Mouse (Mus musculus): ENCODE measurements around the gene Tap1. TPM values are rescaled to one million over a fixed set of nuclear protein-coding genes. Genes with fewer than 3 reads are reported as not detected.

The Tap1 gene
- polyA plus RNA-seq, 1 experiment = 55.9 TPM

- TF ChIP-seq POLR2A (IDR thresholded peaks at IDR 0.05; ENCODE audit: borderline replicate concordance, control insufficient read depth, low read depth, low read length) (no peak), CTCF (IDR thresholded peaks at IDR 0.05; ENCODE audit: control insufficient read depth, insufficient read depth, low read length) (peak; percentile 99)
- H3K4me3 ChIP-seq (replicated peaks; ENCODE audit: control insufficient read depth, low read depth, low read length) = no peak overlapping the region
- under 1% methylated on average over 9 of the region's 9 CpGs for WGBS
- H3K4me1 ChIP-seq (ENCODE audit: control insufficient read depth, insufficient read depth, low read length) = no peaks in the 10 kb centered on the region; the same call in 1 of the 2 replicates
- no peak overlapping the region for H3K27ac ChIP-seq (ENCODE audit: control insufficient read depth, insufficient read depth, low read depth, low read length, poor library complexity)
These were observed 47.6 kb downstream of the Tap1 start for GRCm38 (mm10) chr17:34234926-34235325.

GRCm38 (mm10) chr17:34236691-34237090, 49.3 kb downstream of the Tap1 start:
- H3K4me1 ChIP-seq (ENCODE audit: control insufficient read depth, insufficient read depth, low read length) = no peaks in the 10 kb centered on the region; the same call in 1 of the 2 replicates
- H3K4me3 ChIP-seq (replicated peaks; ENCODE audit: control insufficient read depth, low read depth, low read length) = no peak overlapping the region
- WGBS = 81% methylated on average over 5 of the region's 5 CpGs
- TF ChIP-seq CTCF (IDR thresholded peaks at IDR 0.05; ENCODE audit: control insufficient read depth, insufficient read depth, low read length) = no peak
- no peak for TF ChIP-seq POLR2A (IDR thresholded peaks at IDR 0.05; ENCODE audit: borderline replicate concordance, control insufficient read depth, low read depth, low read length)
- no peak overlapping the region for H3K27ac ChIP-seq (ENCODE audit: control insufficient read depth, insufficient read depth, low read depth, low read length, poor library complexity)

- H3K4me1 ChIP-seq (ENCODE audit: control insufficient read depth, insufficient read depth, low read length) = no peaks in the 10 kb centered on the region; the same call in 1 of the 2 replicates
- no peak for TF ChIP-seq POLR2A (IDR thresholded peaks at IDR 0.05; ENCODE audit: borderline replicate concordance, control insufficient read depth, low read depth, low read length)
- no peak for TF ChIP-seq CTCF (IDR thresholded peaks at IDR 0.05; ENCODE audit: control insufficient read depth, insufficient read depth, low read length)
- 68% methylated on average over 3 of the region's 3 CpGs for WGBS
- no peak overlapping the region for H3K27ac ChIP-seq (ENCODE audit: control insufficient read depth, insufficient read depth, low read depth, low read length, poor library complexity)
- no peak overlapping the region for H3K4me3 ChIP-seq (replicated peaks; ENCODE audit: control insufficient read depth, low read depth, low read length)
These were observed 50.4 kb downstream of the Tap1 start for GRCm38 (mm10) chr17:34237741-34238140.

DNA sequence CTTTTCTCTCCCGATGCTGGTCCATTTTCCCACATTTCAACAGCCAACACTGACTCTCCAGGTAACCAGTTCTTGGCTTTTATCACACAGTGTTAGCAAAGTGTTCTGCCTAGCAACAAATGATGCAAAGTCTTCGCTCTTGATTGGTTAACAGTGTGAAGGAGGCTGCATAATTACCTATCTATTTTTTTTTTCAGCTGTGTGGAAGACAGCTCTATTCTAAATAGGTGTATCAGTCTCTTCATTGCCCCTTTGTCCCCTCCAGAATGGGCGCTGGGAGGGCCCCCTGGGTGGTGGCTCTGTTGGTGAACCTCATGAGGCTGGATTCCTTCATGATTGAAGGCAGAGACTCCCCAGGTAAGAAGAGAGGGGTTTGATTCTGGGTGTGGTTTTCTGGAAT, 51.4 kb downstream of the Tap1 start, which contains the start of gene H2-Ob:
TSS of gene H2-Ob (plus strand) at position 198 of the 400 bp plus-strand sequence.
- H3K27ac ChIP-seq (ENCODE audit: control insufficient read depth, insufficient read depth, low read depth, low read length, poor library complexity) = peak within 1 kb of the TSS; percentile 94
- no peaks in the 10 kb centered on the region; the same call in 1 of the 2 replicates for H3K4me1 ChIP-seq (ENCODE audit: control insufficient read depth, insufficient read depth, low read length)
- peak within 1 kb of the TSS; percentile 45 for H3K4me3 ChIP-seq (replicated peaks; ENCODE audit: control insufficient read depth, low read depth, low read length)
- no peak for TF ChIP-seq CTCF (IDR thresholded peaks at IDR 0.05; ENCODE audit: control insufficient read depth, insufficient read depth, low read length)
- no peak for TF ChIP-seq POLR2A (IDR thresholded peaks at IDR 0.05; ENCODE audit: borderline replicate concordance, control insufficient read depth, low read depth, low read length)
- WGBS = 23% methylated on average over 3 of the region's 3 CpGs

DNA sequence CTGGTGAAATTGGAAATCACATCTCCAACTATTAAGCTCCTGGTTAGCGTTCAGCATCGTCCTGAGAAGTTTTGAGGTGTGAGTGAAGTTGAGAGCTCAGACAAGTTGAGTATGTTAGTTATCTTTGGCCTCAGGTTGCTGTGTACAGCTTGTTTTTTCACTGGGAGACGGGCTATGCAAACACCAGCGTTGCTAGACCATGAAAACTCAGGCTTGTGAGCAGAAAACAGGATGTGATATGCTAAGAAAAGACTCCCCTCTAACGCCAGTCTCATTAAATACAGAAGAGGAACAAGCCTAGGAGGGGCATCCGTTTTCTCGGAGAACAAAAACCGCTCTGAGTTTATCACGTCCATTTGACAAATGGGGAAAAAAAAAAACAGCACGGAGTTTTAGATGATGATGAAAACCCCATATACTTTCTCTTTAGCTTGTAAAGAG, 52.3 kb downstream of the Tap1 start:
- no peak for TF ChIP-seq CTCF (IDR thresholded peaks at IDR 0.05; ENCODE audit: control insufficient read depth, insufficient read depth, low read length)
- TF ChIP-seq POLR2A (IDR thresholded peaks at IDR 0.05; ENCODE audit: borderline replicate concordance, control insufficient read depth, low read depth, low read length) = peak; percentile 39; the same call in 1 of the 2 replicates
- Histone ChIP-seq H3K4me1 (ENCODE audit: control insufficient read depth, insufficient read depth, low read length) (no peaks in the 10 kb centered on the region; the same call in 1 of the 2 replicates), H3K27ac (ENCODE audit: control insufficient read depth, insufficient read depth, low read depth, low read length, poor library complexity) (peak overlapping the region; percentile 94), H3K4me3 (replicated peaks; ENCODE audit: control insufficient read depth, low read depth, low read length) (peak overlapping the region; percentile 44)
- WGBS = 2% methylated on average over 10 of the region's 10 CpGs

GRCm38 (mm10) chr17:34240366-34240765, 53.0 kb downstream of the Tap1 start:
- H3K4me1 ChIP-seq (ENCODE audit: control insufficient read depth, insufficient read depth, low read length) = no peaks in the 10 kb centered on the region; the same call in 1 of the 2 replicates
- no peak for TF ChIP-seq CTCF (IDR thresholded peaks at IDR 0.05; ENCODE audit: control insufficient read depth, insufficient read depth, low read length)
- TF ChIP-seq POLR2A (IDR thresholded peaks at IDR 0.05; ENCODE audit: borderline replicate concordance, control insufficient read depth, low read depth, low read length) = no peak
- no peak overlapping the region for H3K4me3 ChIP-seq (replicated peaks; ENCODE audit: control insufficient read depth, low read depth, low read length)
- WGBS = 15% methylated on average over 3 of the region's 3 CpGs
- peak overlapping the region; percentile 82 for H3K27ac ChIP-seq (ENCODE audit: control insufficient read depth, insufficient read depth, low read depth, low read length, poor library complexity)

GRCm38 (mm10) chr17:34240916-34241315, 53.6 kb downstream of the Tap1 start:
- no peak overlapping the region for H3K4me3 ChIP-seq (replicated peaks; ENCODE audit: control insufficient read depth, low read depth, low read length)
- 75% methylated on average over 6 of the region's 6 CpGs for WGBS
- no peak for TF ChIP-seq POLR2A (IDR thresholded peaks at IDR 0.05; ENCODE audit: borderline replicate concordance, control insufficient read depth, low read depth, low read length)
- no peak for TF ChIP-seq CTCF (IDR thresholded peaks at IDR 0.05; ENCODE audit: control insufficient read depth, insufficient read depth, low read length)
- 0 out of 2 replicates have a peak overlapping the region, but pooled peaks have one; percentile 28 for H3K27ac ChIP-seq (ENCODE audit: control insufficient read depth, insufficient read depth, low read depth, low read length, poor library complexity)
- no peaks in the 10 kb centered on the region; the same call in 1 of the 2 replicates for H3K4me1 ChIP-seq (ENCODE audit: control insufficient read depth, insufficient read depth, low read length)

DNA sequence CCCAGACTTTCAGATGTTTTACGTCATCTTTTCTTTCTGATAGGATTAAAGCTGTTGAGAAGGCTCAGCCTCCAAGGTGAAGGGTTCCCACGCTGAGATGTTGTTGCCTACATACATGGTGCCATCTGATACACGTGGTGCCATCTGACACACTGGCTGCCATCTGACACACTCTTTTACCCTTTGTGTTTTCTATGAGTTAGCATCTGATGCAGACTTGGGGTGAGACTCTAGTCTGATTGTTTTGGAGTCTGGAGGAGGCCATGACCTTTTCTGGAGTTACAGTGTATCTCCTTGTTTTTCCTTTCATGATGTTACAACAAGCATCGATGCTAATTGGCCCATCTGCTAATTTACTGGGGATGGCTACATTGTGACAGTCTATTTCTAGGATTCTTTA, 57.3 kb downstream of the Tap1 start:
- H3K27ac ChIP-seq (ENCODE audit: control insufficient read depth, insufficient read depth, low read depth, low read length, poor library complexity) = no peak overlapping the region
- no peak overlapping the region for H3K4me3 ChIP-seq (replicated peaks; ENCODE audit: control insufficient read depth, low read depth, low read length)
- peaks cover 4% of the 10 kb centered on the region; the same call in 1 of the 2 replicates for H3K4me1 ChIP-seq (ENCODE audit: control insufficient read depth, insufficient read depth, low read length)
- 83% methylated on average over 4 of the region's 4 CpGs for WGBS
- TF ChIP-seq POLR2A (IDR thresholded peaks at IDR 0.05; ENCODE audit: borderline replicate concordance, control insufficient read depth, low read depth, low read length) = no peak
- no peak for TF ChIP-seq CTCF (IDR thresholded peaks at IDR 0.05; ENCODE audit: control insufficient read depth, insufficient read depth, low read length)

Other genes with a start within 250 kb of the Tap1 start
- gene Pfdn6, start 247.2 kb upstream of the Tap1 start, polyA plus RNA-seq (2011; ENCODE audit: insufficient read depth, insufficient read length, low replicate concordance, missing spikeins) = 75.9 and 89.6 TPM in 2 replicates
- gene Wdr46, start 246.9 kb upstream of the Tap1 start, polyA plus RNA-seq (2011; ENCODE audit: insufficient read depth, insufficient read length, low replicate concordance, missing spikeins) = 20.4 and 21.4 TPM in 2 replicates
- 1.9 and 4.1 TPM in 2 replicates for gene B3galt4, start 236.1 kb upstream of the Tap1 start, polyA plus RNA-seq (2011; ENCODE audit: insufficient read depth, insufficient read length, low replicate concordance, missing spikeins)
- 13.7 and 23.1 TPM in 2 replicates for gene Vps52, start 231.7 kb upstream of the Tap1 start, polyA plus RNA-seq (2011; ENCODE audit: insufficient read depth, insufficient read length, low replicate concordance, missing spikeins)
- 1,108 and 1,335 TPM in 2 replicates for gene Rps18, start 231.6 kb upstream of the Tap1 start, polyA plus RNA-seq (2011; ENCODE audit: insufficient read depth, insufficient read length, low replicate concordance, missing spikeins)
- 698 and 1,240 TPM in 2 replicates for gene H2-K1, start 187.2 kb upstream of the Tap1 start, polyA plus RNA-seq (2011; ENCODE audit: insufficient read depth, insufficient read length, low replicate concordance, missing spikeins)
- gene Ring1, start 162.9 kb upstream of the Tap1 start, polyA plus RNA-seq (2011; ENCODE audit: insufficient read depth, insufficient read length, low replicate concordance, missing spikeins) = 9.0 and 35.7 TPM in 2 replicates
- 120 and 165 TPM in 2 replicates for gene H2-Ke6, start 159.5 kb upstream of the Tap1 start, polyA plus RNA-seq (2011; ENCODE audit: insufficient read depth, insufficient read length, low replicate concordance, missing spikeins)
- gene Slc39a7, start 155.9 kb upstream of the Tap1 start, polyA plus RNA-seq (2011; ENCODE audit: insufficient read depth, insufficient read length, low replicate concordance, missing spikeins) = 51.4 and 84.6 TPM in 2 replicates
- 36.0 and 70.9 TPM in 2 replicates for gene Rxrb, start 155.7 kb upstream of the Tap1 start, polyA plus RNA-seq (2011; ENCODE audit: insufficient read depth, insufficient read length, low replicate concordance, missing spikeins)
- gene Col11a2, start 148.1 kb upstream of the Tap1 start, polyA plus RNA-seq (2011; ENCODE audit: insufficient read depth, insufficient read length, low replicate concordance, missing spikeins) = 10.7 and 12.6 TPM in 2 replicates
- 3.9 and 6.3 TPM in 2 replicates for gene H2-Oa, start 95.2 kb upstream of the Tap1 start, polyA plus RNA-seq (2011; ENCODE audit: insufficient read depth, insufficient read length, low replicate concordance, missing spikeins)
- 14.2 and 38.5 TPM in 2 replicates for gene H2-DMa, start 68.0 kb upstream of the Tap1 start, polyA plus RNA-seq (2011; ENCODE audit: insufficient read depth, insufficient read length, low replicate concordance, missing spikeins)
- gene Brd2, start 64.9 kb upstream of the Tap1 start, polyA plus RNA-seq (2011; ENCODE audit: insufficient read depth, insufficient read length, low replicate concordance, missing spikeins) = 118 and 172 TPM in 2 replicates
- 24.3 and 38.9 TPM in 2 replicates for gene H2-DMb2, start 44.2 kb upstream of the Tap1 start, polyA plus RNA-seq (2011; ENCODE audit: insufficient read depth, insufficient read length, low replicate concordance, missing spikeins)
- gene H2-DMb1, start 34.5 kb upstream of the Tap1 start, polyA plus RNA-seq (2011; ENCODE audit: insufficient read depth, insufficient read length, low replicate concordance, missing spikeins) = 42.1 and 59.8 TPM in 2 replicates
- 111 and 156 TPM in 2 replicates for gene Psmb9, start 211 bp downstream of the Tap1 start, polyA plus RNA-seq (2011; ENCODE audit: insufficient read depth, insufficient read length, low replicate concordance, missing spikeins)
- gene Psmb8, start 10.2 kb downstream of the Tap1 start, polyA plus RNA-seq (2011; ENCODE audit: insufficient read depth, insufficient read length, low replicate concordance, missing spikeins) = 35.3 and 68.8 TPM in 2 replicates
- 50.7 and 54.8 TPM in 2 replicates for gene Tap2, start 16.0 kb downstream of the Tap1 start, polyA plus RNA-seq (2011; ENCODE audit: insufficient read depth, insufficient read length, low replicate concordance, missing spikeins)
- 30.9 and 72.2 TPM in 2 replicates for gene H2-Ob, start 51.4 kb downstream of the Tap1 start, polyA plus RNA-seq (2011; ENCODE audit: insufficient read depth, insufficient read length, low replicate concordance, missing spikeins)
- gene H2-Ab1, start 70.1 kb downstream of the Tap1 start, polyA plus RNA-seq (2011; ENCODE audit: insufficient read depth, insufficient read length, low replicate concordance, missing spikeins) = 73.7 and 175 TPM in 2 replicates
- gene H2-Aa, start 100.3 kb downstream of the Tap1 start, polyA plus RNA-seq (2011; ENCODE audit: insufficient read depth, insufficient read length, low replicate concordance, missing spikeins) = 65.0 and 143 TPM in 2 replicates
- gene H2-Eb1, start 118.3 kb downstream of the Tap1 start, polyA plus RNA-seq (2011; ENCODE audit: insufficient read depth, insufficient read length, low replicate concordance, missing spikeins) = 32.6 and 82.7 TPM in 2 replicates
- gene H2-Eb2, start 138.1 kb downstream of the Tap1 start, polyA plus RNA-seq (2011; ENCODE audit: insufficient read depth, insufficient read length, low replicate concordance, missing spikeins) = 0.29 and 0.60 TPM in 2 replicates
- gene Btnl2, start 167.3 kb downstream of the Tap1 start, polyA plus RNA-seq (2011; ENCODE audit: insufficient read depth, insufficient read length, low replicate concordance, missing spikeins) = 1.1 and 1.8 TPM in 2 replicates
- gene Btnl1, start 189.6 kb downstream of the Tap1 start, polyA plus RNA-seq (2011; ENCODE audit: insufficient read depth, insufficient read length, low replicate concordance, missing spikeins) = not detected in 2 replicates
- gene BC051142, start 211.3 kb downstream of the Tap1 start, polyA plus RNA-seq (2011; ENCODE audit: insufficient read depth, insufficient read length, low replicate concordance, missing spikeins) = 0.92 and 3.7 TPM in 2 replicates